Mouse (Mus musculus) thymus, adult 2 months (tissue): ENCODE results near the gene Ceacam2.
"Not testable (repeated sequence)": the region's sequence is repeated elsewhere in the genome, so short reads cannot be mapped to it uniquely, and the experiment has no call there.

ENCODE experiments used
- CTCF ChIP-seq: fragments of 200-500 bp; IDR thresholded peaks from 2 replicates; pipeline ENCODE4 v1.5.1; 2012; ENCODE audit warnings: mild to moderate bottlenecking, control low read depth, low read length, moderate library complexity, borderline replicate concordance; ENCODE audit not compliant: control insufficient read depth, poor library complexity, insufficient read depth; ENCODE audit errors: extremely low read depth
- POLR2A ChIP-seq: fragments of 200-500 bp; IDR thresholded peaks from 2 replicates; pipeline ENCODE4 v1.6.1; 2012; ENCODE audit warnings: mild to moderate bottlenecking, low read length, control low read depth, moderate library complexity; ENCODE audit not compliant: control insufficient read depth, poor library complexity, insufficient read depth; ENCODE audit errors: extremely low read depth

DNA sequence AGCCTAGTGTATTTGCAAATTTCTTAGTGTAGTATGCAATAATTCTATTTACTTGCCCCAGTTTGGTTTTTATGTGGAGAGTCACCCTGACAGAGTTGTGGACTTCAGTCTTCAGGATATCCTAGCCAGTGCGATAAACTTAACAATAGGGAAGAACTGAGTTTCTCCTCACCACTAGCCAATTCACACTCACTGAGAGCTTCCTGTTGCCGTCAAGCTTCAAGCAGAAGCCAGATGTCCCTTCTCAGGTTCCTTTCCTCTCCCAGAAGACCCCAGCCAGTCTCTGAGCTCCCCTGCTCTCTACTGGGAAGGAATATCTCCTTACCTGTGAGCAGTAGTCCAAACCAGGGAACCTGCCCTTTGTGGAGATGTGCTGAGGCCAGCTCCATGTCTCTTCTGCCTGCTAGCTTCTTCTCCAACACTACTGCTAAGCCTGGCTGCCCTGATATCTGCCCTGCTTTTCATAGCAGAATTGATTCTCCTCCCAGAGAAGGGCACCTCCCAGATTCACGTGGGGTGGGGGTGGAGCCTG, at the start of gene Ceacam2:
- not testable (repeated sequence) for TF ChIP-seq POLR2A, CTCF
